Mouse (Mus musculus) R1 (cell line): ENCODE results near the gene Calb2.
A peak's percentile ranks its signal among the peaks of the same experiment; 100 is the strongest.

Experiments used
- DNase-seq: peaks from one replicate; pipeline ENCODE4 v3.0.0-alpha.2; 2018; ENCODE audit warnings: low read depth, low spot score

The Calb2 gene

DNA sequence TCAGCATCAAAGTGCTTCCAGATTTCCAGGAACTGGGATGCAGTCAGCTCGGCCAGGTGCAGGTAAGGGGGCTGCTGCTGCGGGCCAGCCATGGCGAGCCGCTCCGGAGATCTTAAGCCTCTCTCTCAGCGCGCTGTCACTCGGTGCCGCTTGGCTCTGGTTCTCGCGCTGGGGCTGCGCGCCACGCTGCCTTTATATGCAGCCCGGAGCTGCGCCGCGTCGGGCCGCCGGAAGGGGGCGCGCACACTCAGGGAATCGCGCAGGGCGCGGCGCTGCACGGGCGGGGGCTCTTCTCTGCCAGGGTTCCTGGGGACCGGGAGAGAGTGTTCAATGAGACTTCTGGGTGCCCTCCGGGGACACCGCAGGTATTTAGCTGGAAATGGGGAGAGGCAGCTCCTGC lies at the start of gene Calb2:
Gene Calb2, minus strand, starts transcription at position 165 of the 400 bp plus-strand sequence.
- peak; percentile 71 for DNase-seq

DNA sequence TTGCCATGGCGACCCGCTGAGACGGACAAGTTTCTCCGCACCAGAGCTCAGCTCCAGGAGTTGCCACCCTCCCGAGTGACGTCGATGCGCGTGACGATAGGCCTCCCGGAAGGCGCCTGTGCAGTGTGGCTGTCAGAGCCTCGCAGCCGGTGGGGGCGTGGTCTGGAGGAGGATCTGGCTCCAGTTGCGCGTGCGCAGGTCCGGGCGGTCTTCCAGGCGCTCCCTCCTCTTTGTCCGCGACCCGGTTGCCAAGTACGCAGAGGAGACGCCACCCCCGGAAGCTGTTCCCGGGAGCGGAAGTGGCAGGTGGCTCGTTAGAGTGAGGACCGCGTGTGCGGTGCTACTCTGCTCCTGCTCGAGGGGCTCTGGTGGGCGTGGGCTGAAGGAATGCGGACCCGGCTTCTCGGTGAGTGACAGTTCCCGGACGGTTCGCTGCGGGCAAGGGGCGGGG lies 49.7 kb upstream of the Calb2 start:
- peak; percentile 98 for DNase-seq

DNA sequence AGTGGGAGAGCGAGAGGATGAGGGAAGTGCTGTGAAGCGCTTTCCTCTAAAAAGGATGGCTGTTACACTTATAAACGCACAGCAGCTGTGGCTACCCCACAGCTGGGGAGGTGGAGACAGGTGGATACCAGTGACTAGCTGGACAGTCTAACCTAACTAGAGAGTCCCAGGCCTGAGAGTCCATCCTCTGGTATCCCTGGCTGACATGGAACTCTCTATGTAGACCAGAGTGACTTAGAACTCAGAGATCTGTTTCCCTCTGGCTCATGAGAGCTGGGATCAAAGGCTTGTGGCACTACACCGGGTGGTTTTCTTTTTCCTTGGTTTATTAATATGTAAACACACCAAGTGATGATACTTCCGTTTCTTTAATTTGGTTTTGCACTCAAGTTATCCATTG lies 49.2 kb upstream of the Calb2 start:
- no peak for DNase-seq

DNA sequence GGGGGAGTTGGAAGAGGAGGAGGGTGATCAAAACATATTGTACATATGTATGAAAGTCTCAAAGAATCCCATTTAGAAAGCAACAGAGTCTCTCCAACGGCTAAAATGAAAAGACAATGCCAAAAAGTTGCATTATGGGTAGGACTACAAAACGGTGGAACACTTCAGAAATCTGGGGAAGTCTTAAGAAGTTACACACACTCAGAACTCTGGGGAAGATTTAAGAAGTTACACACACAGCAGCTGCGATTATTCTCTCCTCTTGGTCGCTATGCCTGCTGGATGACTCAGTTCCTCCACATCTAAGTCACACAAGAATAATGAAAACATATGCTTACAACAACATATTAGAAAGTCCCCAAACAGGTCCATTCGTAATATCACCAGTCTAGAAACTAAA lies 48.2 kb upstream of the Calb2 start:
- DNase-seq = no peak

DNA sequence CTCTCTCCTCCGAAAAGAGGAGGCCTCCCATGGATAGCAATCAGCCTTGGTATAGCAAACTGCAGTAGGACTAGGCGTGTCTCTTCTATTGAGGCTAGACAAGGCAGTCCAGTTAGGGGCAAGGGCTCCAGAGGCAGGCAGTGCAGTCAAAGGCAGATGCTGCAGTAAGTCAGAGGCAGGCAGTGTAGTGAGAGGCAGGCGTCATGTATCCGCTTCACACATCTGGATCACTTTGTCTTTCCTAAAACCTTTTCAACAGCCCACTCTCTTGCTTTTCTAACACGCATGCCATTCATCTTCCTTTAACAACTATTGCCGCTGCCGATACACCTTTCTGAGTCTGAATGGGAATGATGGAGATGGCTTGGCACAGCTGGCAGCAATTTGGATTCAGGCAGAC lies 47.4 kb upstream of the Calb2 start, which contains the start of gene Cmtr2:
Gene Cmtr2, plus strand, starts transcription at position 301 of the 400 bp plus-strand sequence.
- DNase-seq = no peak

DNA sequence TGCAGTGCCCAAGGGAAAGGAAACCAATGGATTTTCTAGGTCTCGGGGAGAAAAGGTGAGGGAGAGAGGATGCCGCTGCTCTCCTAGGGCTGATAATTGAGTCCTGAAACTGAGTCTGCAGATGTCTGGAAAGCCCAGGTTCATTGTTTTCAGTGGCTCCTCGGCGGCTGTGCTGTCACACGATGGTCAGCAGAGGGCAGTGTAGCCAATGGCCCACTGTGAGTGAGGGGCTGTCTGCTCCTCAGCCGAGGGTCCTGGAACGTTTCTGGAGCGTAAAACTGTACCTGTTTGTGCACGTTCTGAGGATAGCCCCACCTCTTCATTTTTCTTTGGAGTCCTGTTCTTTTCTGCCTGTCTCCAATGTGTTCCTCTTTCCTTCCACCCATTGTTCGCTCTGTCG lies 33.8 kb upstream of the Calb2 start:
- DNase-seq = peak; percentile 23

DNA sequence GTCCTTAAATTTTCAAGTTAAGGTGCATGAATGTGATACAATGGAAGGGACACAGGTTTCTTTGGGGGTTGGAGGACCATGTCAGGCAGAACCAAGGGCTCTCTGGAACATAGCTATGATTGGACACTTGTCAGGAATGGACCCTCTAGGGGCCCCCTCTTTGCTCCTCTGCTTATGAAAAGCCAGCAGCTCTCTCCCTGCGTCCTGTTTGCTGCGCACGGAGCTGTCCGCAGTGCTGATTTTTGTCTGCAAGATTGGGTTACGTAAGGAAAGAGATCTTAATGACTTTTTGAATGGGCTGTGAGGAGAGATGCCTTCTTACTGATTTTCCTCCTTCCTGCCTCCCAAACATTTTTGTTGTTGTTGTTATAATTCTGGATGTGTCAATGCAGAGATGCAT lies 28.7 kb upstream of the Calb2 start:
- DNase-seq = peak; percentile 64

DNA sequence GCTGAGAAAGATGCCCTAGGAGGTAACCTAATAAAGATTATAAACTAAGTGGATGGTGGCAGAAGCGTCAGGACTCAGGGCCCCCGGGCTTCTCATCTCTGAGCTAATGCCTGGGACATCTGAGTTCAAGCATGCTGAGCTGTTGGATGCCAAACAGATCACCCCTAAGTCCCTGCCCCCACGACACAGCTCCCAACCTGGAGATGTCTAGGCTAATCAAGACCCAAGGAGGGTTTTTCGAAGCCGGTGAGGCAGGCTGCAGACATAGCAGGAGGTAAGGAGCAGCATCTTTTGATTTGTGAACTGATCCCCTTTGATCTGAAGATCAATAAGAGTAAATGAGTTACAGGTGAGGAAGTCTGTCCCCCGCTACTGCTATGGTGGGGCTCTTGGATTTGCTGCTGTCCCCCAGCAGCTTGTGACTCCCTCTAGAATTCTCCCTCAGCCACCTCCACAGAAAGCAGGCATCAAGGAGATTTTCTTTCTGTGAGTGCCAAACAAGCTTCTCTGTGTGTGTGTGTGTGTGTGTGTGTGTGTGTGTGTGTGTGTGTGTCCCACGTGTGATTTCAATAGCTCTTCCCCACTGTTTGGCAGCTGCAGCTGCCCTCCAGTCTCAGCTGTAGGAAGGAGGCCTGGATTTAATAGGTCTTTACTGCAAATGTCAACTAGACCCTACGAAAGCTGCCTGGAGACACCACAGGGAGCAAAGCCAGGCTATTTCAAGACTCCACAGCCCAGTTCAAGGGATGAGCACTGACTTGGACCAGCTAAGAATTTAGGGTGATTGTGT lies 21.1 kb upstream of the Calb2 start:
- no peak for DNase-seq

DNA sequence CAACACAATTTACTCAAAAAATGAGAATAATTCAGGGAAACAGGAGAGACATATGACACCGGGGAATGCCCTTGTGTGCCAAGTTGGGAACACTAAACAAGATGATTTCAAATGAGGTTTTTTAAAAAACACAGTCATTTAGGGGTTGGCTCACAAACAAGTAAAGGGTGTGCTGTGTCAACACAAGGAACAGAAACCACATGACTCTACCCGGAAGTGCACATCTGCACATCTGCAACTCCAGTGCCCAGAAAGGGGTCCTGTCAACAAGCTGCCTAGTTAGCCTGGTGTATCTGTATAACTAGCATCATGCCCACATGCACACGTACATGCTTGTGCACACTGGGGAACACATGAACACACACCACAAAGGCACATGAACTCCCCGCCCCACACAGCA lies 17.5 kb upstream of the Calb2 start:
- DNase-seq = no peak

DNA sequence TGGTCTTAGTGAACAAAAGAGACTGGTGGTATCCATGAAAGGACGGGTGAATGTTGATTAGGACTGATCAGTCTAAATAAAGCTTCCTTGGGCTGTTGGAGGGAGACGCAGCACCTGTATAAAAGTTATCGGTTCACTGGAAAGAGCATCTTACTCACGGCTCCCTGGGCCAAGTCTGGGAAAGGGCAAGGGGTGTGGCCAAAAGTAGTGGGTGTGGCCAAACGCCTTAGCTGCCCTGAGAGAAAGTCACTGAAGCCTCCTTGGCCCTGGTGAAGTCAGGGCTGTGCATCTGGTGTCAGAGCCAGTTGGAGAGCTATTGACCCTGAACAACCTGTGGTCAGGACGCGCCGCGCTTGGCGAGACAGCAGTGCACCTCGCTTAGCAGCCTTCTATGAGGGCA lies 15.7 kb upstream of the Calb2 start:
- peak; percentile 45 for DNase-seq

DNA sequence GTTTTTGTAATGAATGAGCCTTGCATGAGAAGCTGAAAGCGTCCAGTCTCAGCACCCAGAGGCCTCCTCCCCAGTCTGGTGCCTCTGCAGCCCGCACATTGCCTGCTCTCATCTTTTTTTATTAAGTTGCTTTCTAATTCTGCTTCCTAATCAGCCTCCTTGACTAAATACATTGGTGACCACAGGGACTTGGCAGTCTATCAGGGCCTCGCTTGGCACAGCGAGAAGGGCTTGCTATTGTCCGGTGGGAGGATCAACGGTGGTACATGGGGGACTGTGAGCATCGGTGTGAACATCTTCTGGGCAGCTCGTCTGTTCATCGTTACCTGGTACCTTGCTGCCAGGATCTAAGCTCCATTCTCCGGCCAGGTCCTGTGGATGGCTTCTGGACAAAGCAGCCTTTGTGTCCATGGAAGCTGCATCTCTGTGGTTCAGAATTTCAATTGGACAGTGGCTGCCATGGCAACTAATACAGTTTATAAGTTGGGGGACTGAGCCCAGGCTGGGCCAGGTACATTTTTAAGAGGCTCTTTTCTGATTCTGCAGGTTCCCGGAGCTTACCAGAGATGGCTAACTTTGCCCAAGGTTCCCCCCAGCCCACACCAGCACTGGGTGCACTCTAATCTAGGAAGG lies 14.8 kb upstream of the Calb2 start:
- no peak for DNase-seq

DNA sequence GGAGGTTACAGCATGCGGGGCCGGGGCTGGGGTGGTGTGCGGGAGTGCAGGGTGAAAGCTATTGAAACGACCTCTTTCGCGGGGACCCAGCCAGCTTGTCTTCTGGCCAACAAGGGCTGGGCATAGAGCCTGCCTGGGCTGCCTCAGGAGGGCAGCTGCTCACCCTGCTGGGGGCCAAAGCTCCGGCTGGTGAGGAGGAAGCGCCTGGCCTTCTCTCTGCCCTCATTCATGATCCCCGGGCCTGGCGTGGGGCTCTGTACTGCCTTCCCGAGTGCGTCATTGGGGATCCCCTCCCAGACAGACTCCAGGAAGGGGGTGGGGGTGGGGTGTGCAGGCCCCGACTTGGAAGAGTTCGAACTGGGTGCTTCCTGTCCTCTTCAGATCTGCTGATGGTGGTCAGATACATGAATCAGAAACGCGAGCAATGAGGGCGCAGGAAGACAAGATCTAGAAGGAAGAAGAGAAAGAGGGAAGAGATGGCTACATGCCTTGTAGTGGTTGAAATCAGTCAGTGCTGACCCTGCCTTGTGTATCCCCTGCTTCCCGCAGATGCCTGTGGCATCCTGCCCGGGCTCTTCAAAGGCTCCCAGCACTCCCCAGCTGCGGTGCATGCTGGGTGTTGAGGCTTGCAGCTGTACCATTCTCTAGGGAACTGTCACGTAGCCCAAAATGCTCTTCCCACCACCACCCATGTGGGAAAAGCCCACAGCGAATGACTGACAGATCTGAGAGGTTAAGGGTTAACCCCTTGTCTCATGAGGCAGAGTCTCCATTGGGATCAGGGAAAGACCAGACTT lies 9.5 kb upstream of the Calb2 start:
- no peak for DNase-seq

DNA sequence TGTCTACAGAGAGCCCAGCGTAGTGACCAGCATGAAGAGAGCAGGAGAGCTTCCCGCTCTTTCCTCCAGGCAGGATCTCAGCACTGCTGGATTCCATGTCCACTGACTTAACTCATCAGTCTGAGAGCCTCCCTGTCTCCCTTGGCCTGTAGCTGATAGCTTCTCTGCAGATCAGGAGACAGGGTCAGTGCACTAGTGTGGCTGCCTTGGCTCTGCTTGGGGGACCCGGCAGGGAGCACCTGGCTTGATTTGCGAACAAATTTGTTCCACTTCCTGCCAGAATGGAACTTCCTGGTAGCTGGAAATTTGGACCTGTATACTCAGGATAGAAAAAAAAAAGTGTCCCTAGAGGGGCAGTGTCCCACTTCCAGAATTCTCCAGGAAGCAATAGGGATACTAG lies 6.8 kb upstream of the Calb2 start:
- no peak for DNase-seq

DNA sequence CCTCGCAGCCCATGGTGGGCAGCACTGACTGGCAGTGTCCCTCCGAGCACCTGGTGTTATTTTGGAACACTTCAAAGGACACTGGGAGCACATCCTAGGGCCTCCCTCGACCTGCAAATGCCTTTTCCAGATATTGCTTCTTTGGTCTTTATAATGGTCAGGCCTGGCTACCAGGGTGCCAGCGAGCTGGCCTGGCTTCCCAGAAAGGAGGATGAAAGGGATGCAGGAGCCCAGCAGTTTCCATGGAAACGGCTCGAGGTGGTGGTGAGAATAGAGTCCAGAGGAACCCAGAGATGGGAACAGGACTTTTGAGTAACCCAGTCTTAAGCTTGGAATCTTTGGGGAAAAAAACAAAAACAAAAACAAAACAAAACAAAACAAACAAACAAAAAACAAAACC lies 4.2 kb upstream of the Calb2 start:
- no peak for DNase-seq

DNA sequence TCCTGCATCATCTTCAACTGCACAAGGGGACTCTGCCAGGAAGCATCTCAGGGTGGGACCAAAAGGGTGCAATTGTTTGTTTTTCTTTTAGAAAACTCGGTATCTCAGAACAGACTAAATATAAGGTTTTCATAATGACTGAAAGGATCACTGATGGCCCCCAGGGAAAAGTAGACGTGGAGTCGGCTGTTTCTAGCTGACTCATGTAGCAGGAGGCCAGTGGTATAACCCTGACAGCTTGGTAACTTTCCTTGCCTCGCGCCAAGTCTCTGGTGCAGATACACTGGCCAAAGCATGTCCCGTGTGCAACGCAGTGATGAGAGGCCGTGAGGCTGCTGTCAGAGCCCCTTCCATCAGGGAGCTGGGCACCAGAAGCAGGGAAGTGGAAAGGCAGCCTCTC lies 1.7 kb downstream of the Calb2 start:
- no peak for DNase-seq

DNA sequence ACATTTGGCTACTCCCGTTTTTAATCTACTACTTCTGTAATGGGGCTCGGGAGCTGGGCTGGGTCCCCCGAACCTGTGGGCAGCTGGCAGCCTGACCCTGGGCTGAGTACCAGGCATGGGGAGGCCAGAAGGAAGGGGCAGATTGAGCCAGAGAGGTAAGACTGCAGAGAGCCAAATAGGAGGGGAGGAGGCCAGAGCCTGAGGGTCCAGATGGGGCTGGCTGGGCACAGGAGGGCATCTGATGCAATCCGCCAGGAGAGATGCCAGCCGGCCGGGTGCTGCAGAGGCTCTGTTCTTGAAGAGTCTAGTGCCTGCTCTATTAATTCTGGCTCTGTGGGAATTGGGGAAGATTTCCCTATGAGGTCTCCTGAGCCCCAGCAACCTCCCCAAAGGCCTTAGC lies 6.0 kb downstream of the Calb2 start:
- no peak for DNase-seq

DNA sequence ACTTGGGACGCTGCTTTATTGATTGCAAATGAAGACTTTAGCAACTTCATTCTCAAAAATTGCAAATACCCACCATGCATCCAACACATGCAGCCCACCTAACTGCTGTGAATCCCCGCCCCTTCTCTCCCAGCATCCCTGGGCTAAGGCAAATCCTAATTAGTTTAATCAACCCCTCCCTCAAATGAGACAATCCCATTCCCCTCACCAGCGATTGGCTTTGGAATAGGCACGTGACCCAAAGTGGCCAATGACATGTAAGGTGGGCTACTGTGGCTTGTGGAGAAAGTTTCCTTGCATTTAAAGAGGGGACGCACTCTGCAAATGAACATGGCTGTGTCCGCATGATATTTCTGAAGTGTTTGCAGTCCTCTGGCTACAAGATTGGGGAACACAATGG lies 15.1 kb downstream of the Calb2 start:
- DNase-seq = peak; percentile 74

DNA sequence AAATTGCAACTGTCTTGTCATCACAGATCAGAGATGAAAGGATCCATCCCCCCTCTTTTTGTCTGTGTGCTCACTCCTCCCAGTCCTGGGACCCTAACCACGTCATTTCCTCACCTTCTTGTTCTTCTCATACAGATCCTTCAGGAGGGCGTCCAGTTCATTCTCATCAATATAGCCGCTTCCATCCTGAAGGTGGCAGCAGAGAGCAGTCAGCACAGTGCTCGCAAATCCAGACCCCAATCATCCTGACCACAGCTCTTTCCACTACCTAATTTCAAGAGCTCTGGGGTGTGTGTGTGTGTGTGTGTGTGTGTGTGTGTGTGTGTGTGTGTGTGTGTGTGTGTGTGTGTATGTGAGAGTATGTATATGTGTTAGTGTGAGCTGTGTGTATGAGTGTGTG lies 22.5 kb downstream of the Calb2 start:
- peak; percentile 65 for DNase-seq

DNA sequence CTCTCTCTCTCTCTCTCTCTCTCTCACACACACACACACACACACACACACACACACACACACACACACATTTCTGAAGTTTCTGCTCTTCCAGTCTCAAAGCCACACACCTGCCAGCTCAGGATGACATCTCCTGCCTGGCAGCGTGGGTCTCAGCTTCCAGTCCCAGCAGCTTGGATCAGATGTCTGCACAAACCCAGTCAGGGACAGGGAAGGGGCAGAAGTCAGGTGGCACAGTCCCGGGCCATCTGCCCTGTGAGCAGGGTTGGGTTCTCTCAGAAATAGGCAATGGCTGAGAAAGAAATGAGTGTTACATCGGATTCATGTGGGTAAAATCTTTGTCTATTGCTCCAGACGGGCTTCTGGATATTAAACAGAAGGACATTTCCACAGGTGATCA lies 27.2 kb downstream of the Calb2 start:
- no peak for DNase-seq

DNA sequence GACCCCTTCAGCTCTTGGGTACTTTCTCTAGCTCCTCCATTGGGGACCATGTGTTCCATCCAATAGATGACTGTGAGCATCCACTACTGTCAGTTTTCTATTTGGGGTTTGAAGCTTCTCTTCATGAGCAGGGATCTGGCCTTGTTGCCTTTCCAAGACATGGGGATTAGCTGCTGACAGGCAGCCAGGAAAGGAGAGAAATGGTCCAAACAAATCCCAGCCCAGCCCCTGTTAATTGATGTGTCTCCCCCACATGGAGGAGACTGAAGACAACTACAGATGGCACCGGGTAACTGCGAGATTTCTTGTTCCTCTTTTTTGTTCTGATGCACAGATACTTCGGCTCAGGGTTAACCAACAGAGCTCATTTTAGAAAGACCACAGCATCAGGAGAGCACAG lies 27.9 kb downstream of the Calb2 start:
- DNase-seq = no peak

DNA sequence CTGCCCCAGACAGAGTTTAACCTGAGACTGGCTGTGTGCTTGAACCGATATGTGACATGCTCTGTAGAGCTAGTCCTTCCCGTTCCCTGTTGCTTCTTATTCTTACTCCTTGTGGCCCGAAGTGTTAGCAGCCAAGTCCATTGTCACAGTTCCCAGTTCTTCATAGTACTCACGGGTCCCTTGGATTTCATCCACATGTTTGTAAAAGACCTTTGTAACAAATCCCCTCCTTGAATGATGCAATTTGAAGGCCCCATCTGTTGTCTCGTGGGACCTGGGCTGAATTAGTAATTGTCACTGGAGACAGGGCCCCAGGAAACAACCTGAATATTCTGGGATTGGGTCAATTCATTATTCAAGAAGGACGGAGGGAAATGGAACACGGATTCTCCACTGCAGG lies 32.5 kb downstream of the Calb2 start:
- no peak for DNase-seq

DNA sequence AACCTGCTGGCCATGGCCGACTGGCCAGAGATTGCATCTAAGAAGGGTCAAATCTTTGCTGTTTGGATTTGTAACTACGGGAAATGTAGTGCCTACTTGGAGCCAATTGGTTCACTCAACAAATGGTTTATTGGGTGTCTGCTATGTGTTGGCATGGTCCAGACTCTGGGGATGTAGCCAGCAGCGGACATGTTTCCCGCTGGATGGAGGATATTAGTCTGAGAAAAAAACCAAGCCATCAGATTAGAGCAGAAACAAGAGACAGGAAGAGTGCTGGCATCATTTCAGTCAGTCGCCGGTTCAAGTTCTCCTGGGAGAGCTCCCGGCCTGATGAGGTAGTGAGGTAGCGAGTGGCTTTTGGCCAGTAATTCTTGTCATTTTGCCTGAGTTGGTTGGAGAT lies 33.8 kb downstream of the Calb2 start:
- no peak for DNase-seq

DNA sequence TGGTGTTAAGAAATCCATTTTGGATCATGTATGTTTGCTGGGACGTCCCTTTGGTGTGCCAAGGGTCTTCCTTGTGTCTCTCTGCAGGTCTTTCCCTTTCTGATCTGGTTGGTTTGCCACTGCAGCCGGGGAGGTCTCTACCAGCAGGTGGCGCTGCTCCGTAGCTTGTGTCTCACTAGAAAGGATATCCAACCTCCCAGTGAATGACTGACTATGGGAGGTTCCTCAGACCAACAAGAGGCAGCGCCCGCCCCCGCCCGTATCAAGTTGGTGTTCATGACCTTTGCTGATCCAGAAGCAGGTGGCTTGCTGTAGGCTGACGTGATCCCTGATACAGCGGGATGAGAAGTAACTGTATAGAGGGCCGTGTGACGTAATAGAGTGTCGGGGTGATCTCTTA lies 37.5 kb downstream of the Calb2 start:
- peak; percentile 89 for DNase-seq
